In genomic region chr2:84607842-84608241, GRCm38 (mm10) we compare ENCODE assay signal across 19 mouse cellular contexts. TPM values are rescaled to one million over a fixed set of nuclear protein-coding genes. Genes with fewer than 3 reads are reported as not detected.
"Had no signal": no experiment of that assay in that cellular context is flagged by ENCODE, and none has a peak within 500 bp of the region (broad histone marks: within the 10 kb centered on the region; RNA-seq: fewer than 3 reads in every experiment).

No protein-coding gene starts in this region.

- DNase-seq: retina, postnatal 1 day; right cerebral cortex, adult 18-20 months; right cerebral cortex, postnatal 14 days; right cerebral cortex, postnatal 25 days; right cerebral cortex, postnatal 4 days; spleen, adult 18-20 months; thymus, adult 18-20 months; thymus, adult 2 months; thymus, postnatal 14 days; thymus, postnatal 25 days; thymus, postnatal 4 days had no signal

- H3K4me1 ChIP-seq: neural tube, embryonic 12.5 days; neural tube, embryonic 13.5 days; neural tube, embryonic 15.5 days; stomach, embryonic 15.5 days had no signal

- H3K9me3 ChIP-seq: neural tube, embryonic 12.5 days; neural tube, embryonic 13.5 days; neural tube, embryonic 15.5 days; stomach, embryonic 15.5 days had no signal

- H3K4me2 ChIP-seq: neural tube, embryonic 12.5 days; neural tube, embryonic 13.5 days; neural tube, embryonic 15.5 days; stomach, embryonic 15.5 days had no signal

- H3K27me3 ChIP-seq: neural tube, embryonic 12.5 days; neural tube, embryonic 13.5 days; neural tube, embryonic 15.5 days; stomach, embryonic 15.5 days had no signal

- H3K9ac ChIP-seq: neural tube, embryonic 12.5 days; neural tube, embryonic 13.5 days; neural tube, embryonic 15.5 days; stomach, embryonic 15.5 days had no signal

- H3K4me3 ChIP-seq: neural tube, embryonic 12.5 days; neural tube, embryonic 13.5 days; neural tube, embryonic 15.5 days; stomach, embryonic 15.5 days had no signal

- H3K27ac ChIP-seq: neural tube, embryonic 12.5 days; neural tube, embryonic 13.5 days; neural tube, embryonic 15.5 days; stomach, embryonic 15.5 days; stomach, postnatal 0 days had no signal

RNA-seq across cellular contexts. Expression of gene Btbd18, which starts 51.0 kb away (rescaled TPM):
- polyA plus RNA-seq: small intestine, adult 2 months; spleen, adult 2 months; thymus, adult 2 months; urinary bladder, adult 2 months had no signal
